Mouse (Mus musculus): ENCODE results near the gene Car4. TPM values are rescaled to one million over a fixed set of nuclear protein-coding genes. Genes with fewer than 3 reads are reported as not detected.

Car4 gene
- total RNA-seq (2021): 10 to 100 TPM in 1 of 2 experiments, 1 to 10 TPM in 1; 4.9 to 18.5 TPM
- long read RNA-seq, experiment 1, transcript Car4-201 (8 exons, 1,256 nt): major isoform, 8 of 10 reads
- long read RNA-seq, experiment 1, partial matches to known transcripts: 1 of 10 reads
- long read RNA-seq, experiment 1, other reads (novel, unspliced or antisense): 1 of 10 reads
- long read RNA-seq, experiment 2, transcript Car4-201 (8 exons, 1,256 nt): major isoform, 21 of 21 reads
- long read RNA-seq, experiment 2, partial matches to known transcripts: 0 of 21 reads
- long read RNA-seq, experiment 2, other reads (novel, unspliced or antisense): 0 of 21 reads

DNA sequence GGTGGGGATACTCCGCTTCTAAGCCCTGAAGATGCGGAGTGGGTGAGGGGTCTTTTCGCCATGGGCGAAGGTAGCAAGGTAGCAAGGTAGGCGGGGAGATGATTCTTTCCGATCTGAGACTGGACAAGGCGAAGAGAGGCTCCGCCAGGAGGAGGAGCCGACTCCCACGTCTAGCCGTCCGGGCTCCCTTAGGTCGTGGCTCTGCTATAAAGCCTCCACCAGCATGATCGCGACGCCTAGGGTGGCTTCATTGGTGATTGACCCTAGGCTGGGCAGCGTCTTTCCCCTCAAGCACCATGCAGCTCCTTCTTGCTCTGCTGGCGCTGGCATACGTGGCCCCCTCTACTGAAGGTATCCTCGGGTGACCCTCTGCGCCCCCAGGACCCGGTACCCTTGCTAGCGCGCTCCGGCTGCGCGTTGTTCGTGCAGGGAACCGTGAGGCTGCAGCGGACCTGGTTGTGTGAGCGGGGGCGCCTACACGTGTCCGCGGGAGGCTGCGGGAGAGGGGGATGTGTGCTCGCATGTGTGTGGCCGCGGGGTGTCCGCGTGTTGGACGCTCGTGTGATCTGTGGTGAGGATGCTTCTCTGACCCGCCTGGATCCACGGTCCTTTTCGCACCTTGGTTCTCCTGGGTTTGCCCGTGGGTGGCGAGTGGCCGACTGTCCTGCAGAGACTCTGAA, at the start of gene Car4:
Car4 (plus strand) TSS at position 196 of the 680 bp plus-strand sequence.
- DNase-seq (ENCODE audit: low spot score in 2 of 2): no peak

DNA sequence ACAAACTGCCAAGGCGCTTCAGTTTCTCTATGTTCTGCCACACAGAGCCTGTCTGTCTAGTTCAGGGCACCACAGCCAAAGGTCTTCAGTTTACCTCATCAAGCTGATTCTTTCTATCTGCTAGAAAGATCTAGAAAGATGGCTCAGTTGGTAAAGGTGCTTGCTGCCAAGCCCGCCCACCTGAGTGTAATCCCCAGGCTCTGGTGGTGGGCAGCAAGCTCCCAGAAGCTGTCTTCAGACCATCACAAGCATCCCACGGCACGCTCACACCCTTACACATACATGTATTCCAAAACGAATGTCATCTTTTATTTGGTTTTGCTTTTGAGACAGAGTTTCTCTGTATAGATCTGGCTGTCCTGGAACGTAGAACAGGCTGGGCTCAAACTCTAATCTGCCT, 49.1 kb upstream of the Car4 start:
- DNase-seq (ENCODE audit: low spot score in 2 of 2): no peak

DNA sequence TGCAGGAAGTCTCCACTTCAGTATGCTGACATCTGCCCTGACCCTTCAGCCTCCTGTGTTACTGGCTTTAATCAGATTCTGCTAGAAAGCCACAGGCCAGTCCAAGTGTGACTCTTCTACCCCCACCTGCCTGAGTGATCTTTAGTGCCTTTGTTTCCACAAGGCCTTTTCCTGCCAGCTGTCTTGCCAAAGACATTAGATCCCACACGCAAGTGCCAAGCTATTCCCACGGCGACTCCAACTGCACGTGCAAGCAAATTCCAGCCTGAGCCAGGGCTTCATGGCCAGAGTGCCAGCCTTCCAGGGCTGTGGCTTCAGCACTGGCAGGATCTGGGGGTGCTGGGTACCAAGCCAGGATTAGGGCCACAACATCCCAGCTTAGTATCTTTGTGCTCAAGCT, 47.2 kb upstream of the Car4 start:
- DNase-seq (ENCODE audit: low spot score in 2 of 2): no peak

DNA sequence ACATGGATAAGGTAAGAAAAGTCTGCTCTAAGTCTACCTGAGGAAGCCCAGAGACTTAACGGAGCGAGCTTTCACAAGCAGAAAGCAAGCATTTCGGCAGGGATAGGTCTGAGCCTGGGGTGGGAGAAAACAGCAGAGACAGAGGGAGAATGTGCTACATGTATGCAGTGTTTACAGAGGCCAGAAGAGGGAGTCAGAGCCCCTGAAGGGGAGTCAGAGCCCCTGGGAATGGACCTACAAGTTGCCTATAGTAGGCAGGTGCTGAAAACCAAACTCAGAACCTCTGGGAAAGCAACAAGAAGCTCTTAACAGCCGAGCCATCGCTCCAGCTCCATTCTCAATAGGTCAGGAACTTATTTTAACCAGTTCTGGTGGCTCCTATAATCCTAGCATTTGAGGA, 42.9 kb upstream of the Car4 start:
- no peak for DNase-seq (ENCODE audit: low spot score in 2 of 2)

DNA sequence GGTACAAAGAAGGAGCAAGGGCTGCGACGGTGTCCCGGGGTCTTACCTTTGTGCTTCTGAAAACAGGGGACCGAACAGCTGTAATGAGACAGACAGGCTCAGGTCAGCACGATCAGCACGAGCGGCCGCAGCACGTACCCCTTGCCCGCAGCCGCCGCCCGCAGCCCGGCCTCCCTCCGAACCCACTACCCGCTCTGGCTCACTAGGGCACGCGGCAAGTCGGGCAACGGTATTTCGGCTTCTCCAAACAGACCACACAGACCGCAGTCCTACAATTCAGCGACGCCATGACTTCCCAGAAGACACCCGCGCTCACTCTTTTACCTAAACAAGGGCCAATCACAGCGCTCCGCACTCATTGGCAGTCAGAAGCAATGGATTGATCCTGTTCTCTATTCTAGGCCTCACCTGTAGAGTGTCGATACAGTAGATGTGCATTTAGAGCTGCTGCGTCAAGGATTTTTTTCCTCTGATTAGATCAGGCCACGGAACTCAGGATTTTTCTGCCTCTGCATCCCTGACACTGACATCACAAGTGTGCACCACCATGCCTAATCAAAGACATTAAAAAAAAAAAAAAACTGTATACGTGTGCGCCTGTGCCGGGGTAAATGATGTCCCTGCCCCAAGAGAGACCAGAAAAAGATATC, 41.4 kb upstream of the Car4 start, which contains the start of gene Znhit3:
Znhit3 (minus strand) TSS at position 314 of the 650 bp plus-strand sequence.
- DNase-seq (ENCODE audit: low spot score in 2 of 2): peak; percentile 18 to 71

DNA sequence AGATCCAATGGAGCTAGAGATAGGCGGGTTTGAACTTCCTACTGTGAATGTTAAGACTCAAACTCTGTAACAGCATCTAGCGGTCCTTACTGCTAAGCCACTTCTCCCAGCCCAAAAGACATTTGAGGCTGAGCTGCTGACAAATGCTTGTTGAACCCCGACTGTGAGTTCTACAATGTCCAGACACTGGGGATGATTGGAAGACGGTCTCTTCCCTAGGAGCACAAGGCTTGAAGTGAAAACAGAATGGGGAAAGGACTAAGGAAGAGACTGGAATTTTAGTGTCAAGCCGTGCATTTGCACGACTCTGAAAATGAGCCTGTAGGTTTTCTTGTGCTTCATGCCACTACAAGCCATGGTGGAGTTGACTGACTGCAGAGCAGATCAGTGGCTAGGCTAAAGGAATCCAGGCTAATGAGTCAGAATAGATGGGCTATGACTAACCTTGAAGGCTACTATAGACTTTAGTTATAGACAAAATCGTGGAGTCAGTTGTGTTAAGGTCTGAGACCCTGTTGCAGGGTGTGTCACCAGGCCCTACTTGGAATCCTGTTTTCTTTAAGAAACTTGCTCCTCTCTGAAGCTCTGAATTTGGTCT, 40.8 kb upstream of the Car4 start:
- no peak for DNase-seq (ENCODE audit: low spot score in 2 of 2)

DNA sequence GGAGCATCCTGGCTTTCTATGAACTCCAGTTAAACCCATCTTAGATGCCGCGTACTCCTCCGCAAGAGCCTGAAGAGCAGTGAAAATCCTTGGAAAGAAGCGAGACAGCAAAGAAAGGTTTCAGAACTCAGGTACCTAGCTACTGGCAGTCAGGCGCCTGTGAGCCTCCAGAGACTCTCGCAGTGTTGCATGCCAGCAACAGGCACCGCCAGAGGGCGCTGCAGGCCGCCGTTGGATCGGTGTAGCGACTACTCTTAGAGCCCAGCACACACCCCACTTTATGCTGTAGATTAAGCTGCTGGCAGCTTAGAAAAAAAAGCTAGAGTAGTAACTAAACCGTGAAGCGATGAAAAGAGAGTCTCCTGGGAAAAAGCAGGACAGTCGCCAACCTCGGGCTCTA, 39.2 kb upstream of the Car4 start:
- peak; percentile 64 to 68 for DNase-seq (ENCODE audit: low spot score in 2 of 2)

DNA sequence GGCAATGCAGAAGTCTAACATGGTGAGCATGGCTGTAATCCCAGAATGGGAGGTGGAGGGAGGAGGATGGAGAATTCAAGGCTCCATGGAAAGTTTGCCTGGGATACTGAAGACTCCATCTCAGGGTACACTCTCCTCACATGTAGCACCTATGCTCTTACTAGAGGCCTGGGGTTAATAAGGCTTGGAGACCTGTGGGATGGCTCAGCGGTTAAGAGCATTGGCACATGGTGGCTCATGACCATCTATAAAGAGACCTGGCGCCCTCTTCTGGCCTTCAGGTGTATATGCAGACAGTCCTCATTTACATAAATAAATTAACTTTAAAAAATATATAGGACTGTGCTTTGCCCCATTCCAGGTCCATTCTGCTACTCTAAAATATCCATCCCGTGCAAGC, 38.3 kb upstream of the Car4 start:
- no peak for DNase-seq (ENCODE audit: low spot score in 2 of 2)

DNA sequence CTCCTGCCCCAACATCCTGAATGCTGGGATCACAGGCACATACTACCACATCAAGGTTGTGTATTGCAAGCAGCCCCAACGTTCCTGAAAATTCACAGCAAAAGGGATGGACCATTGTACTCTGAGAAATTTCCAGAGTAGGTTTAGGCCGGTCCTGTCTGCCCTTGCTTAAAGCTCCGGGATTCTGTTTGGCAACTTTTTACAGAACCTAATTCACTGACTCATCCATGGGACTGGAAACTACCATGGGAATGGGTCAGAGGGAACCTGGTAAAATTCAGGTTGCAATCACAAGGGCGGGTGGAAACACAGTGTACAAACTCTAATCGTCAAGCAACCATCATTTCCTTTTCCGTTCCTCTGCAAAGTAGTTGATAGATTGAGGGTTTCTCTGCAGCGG, 37.6 kb upstream of the Car4 start:
- no peak for DNase-seq (ENCODE audit: low spot score in 2 of 2)

DNA sequence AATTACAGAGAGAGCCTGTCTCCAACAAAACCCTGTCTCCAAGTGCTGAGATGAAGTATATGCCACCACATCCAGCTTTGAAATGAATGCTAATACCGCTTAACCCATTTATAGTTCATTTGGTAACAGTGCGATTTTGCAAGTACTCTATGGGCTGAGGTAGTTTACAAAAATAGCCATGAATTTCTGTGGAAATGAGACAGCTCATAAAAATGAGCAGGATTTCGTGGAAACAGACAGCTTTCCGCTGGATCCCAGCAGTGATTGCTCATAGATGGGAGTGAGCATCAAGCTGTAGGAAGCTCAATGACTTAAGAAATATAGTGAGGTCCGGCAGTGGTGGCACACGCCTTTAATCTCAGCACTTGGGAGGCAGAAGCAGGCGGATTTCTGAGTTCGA, 36.6 kb upstream of the Car4 start:
- DNase-seq (ENCODE audit: low spot score in 2 of 2): no peak

DNA sequence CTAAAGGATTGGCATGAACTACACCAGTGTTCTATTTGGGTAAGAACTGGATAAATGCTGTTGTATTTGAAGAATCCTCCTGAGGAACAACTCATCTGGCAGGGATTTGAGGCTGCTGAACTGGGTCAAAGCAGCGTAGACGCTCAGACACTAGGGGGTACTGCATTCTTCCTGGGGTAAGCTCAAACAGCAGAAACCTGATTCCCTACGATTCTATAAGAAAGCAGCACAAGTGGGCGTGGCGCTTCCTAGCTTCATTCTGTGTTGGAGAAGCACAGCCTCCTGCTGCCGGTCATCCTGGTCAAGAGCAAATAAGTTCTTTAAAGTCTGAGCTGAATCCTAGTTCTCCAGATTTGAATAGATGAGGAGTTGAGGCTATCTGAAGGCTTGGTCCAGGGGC, 25.3 kb upstream of the Car4 start:
- DNase-seq (ENCODE audit: low spot score in 2 of 2): no peak

DNA sequence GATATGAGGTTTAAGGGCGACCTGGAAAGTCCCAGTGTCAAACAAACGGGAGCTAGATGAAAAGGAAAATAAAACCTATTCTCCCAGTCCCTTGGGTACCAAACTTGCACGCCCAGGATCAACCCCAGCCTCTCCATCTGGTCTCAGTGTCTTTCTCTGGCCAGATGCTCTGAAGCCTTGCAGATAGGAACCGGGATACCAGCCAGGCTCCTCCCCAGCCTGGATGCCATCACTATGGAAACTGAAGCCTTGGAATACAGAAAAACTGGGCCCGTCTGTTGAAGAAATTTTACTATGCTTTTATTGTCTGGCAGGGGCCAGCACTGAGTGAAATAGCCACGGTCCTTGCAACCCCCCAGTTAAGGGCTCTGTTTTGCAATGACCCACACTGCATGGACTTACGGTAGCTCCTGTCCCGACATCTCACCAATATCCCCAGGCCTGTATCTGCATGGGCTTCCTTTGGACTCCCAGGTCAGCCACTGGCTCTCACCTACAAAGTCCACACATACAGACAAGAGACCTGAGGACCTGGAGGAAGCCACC, 18.0 kb upstream of the Car4 start:
- no peak for DNase-seq (ENCODE audit: low spot score in 2 of 2)

DNA sequence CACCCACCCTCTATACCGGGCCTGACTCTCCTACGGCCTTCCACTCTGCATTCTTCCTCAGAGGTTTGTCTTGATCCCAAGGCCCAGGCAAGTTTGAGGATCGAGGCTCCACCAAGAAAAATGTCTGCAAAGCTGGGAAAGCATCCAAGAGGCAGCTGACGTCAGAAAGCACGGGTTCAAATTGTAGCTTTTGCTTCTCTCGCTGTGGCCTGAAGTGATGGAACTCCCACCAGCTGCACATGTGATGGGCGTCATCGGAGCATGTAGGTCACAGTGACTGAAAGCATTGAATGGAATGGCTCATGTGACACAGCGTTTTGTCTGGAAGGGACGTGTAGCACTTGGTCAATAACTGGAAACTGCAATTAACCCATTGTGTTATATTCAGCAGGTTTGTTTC, 17.4 kb upstream of the Car4 start:
- DNase-seq (ENCODE audit: low spot score in 2 of 2): no peak

DNA sequence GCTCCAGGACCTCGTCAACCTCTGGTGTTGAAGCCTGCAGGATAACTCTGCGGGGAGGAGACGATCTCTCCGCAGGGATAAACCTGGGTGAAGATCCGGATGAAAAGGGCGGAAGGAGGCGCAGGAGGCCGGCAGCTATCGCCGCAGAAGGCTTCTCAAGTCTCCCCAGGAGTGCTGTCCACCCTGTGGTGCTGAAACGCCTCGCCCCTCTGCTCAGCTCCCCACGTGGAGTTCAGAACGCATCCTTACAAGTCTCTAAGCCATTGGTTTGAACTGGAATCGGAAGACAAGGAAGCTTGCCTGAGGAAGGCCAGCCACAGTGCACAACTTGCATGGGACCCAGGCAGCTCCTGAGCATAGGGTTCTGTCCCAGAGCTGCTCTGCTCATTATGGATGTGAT, 13.6 kb upstream of the Car4 start:
- DNase-seq (ENCODE audit: low spot score in 2 of 2): peak; percentile 38 to 46

DNA sequence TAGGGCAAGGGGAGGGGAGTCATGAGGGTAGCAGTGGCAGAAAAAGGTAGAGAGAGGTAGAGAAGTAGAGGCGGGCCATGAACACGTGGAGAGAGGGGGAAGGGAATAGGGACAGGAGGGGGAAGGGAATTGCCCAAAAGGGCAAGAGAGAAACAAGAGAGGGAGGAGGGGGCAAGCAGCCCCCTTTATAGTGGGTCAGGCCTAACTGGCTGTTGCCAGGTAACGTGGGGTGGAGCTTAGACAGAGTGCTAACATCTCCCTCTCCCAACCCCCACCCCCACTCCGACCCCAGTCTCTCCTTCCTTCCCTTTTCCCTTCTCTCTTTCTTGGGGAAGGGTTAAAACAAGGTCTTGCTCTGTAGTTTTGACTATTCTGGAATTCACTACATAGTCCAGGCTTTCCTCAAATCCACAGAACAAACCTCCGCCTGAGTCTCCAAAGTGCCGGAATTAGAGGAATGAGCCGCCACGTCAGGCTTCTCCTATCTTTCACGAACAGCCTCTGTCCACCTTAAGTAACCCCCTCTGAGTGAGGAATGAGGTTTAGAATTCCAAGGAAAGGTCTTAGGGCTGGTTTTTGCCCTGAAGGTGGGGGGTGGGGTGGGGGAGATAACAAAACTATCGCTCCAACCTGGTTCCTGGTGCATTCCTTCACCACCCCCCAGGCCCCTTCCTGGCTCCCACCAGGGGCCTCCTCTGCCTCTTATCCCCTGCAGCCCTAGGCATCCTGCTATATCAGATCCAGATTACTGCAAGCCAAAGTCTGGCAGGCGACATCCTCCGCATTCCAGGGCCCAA, 12.7 kb upstream of the Car4 start:
- DNase-seq (ENCODE audit: low spot score in 2 of 2): no peak

DNA sequence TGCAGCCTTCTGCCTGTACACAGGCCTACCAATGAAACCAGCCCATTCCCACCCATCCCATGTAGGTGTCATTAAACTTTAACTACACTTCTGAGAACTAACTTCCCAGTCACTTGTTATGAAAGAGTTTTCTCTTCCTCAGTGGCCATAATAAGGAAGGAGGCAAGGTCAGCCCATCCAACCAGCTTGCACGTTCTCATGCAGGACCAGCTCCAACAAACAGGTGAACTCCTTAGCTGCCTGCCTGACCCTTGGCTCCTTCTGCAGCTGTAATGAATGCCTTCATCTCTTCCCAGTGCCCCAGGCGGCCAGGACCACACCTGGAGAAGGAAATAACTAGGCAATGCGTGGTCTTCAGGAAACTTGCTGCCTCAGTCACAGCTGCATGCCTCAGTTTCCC, 11.7 kb upstream of the Car4 start:
- DNase-seq (ENCODE audit: low spot score in 2 of 2): no peak

DNA sequence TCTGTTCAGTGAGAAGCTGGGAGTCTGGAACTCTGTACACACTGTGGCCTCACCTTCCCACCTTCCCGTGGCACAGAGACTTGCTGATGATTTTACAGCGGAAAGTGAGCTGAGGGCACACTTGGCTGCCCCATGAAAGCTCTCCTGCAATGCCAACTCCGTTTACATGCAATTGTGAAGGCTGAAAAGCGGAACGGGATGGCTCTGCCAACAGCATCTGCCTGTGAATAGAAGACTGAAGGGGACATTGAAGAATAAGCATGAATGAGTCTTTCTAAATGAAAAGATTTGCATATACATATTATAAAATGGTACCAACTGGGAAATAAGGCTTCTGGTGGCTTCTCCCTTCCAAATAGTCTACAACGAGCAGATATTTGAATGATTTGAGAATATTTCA, 10.4 kb upstream of the Car4 start:
- DNase-seq (ENCODE audit: low spot score in 2 of 2): no peak

DNA sequence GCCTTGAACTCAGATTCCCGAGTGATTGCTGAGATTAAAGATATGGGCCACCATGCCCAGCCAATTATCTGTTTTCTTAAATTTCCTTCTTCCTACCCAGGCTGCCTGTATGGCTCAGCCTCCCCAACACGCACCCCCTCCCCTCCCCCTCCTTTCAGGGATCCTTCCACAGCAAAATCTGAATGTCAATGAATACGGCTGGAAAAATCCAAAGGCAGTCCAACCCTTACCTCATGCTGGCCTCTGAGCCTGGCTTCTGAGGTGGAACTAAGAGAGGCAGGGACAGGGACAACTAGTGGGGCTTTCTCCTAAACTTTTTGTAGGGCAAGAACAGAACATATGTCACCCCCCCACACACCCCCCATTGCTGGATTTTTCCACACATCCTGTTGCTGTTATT, 9.5 kb upstream of the Car4 start:
- DNase-seq (ENCODE audit: low spot score in 2 of 2): no peak

DNA sequence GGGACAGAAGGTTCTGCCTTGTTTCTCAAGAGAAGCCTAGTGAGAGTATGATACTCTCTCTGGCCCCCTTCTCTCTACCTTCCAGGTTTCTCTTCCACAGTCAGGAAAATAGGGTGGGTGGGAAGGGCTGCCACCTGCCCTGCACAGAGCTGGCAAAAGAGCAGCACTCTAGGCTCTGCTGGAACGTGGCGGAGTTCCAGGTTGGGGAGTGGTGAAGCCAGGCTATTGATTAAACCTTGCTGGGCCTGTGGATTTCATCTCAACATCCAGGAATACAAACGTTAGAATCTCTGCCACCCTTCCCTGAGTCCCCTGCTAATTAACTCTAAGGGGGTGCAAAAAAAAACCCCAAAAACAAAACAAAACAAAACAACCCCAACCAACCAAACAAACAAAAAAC, 9.1 kb upstream of the Car4 start:
- DNase-seq (ENCODE audit: low spot score in 2 of 2): no peak

DNA sequence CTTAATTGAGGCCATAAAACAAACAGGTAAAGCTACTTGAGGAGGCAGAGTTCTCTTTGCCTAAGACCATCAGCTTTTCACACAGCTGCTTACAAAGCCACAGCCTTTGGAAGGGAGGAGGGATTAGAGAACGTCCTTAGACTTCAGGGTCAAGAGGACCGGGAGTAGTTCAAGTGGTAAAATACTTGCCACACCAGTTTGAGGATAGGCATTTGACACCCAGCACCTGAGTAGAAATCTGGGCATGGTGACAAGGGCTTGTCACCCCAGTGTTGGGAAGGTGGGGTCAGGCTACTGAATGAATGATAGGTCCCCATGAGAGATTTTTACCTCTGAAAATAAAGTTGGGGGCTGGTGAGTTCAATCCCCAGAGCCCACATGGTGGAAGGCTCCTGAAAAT, 5.0 kb upstream of the Car4 start:
- DNase-seq (ENCODE audit: low spot score in 2 of 2): no peak

DNA sequence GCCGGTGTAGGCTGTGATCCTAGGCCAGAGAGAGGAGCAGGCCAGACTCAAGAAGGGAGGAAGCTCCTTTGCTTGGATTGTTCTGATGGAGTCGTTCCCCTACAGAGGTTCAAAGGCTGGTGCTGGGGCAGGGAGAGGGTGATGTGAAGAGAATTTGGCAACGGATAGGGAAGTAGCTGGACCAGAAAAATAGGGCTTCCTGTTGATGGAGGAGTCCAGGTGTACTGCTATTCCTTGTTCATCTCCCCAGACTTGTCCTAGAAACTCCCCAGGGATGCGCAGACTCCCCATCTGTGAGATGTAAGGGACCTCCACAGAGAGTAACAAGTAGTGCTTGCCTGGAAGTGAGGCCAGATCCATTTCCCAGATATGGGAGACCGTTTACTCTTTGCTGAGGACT, 1.2 kb upstream of the Car4 start:
- no peak for DNase-seq (ENCODE audit: low spot score in 2 of 2)

Data from adrenal gland, postnatal 4 days (tissue).